9 mouse cellular contexts compared by ENCODE assay signal in genomic region chr9:61278216-61278758, GRCm38 (mm10).
DNase-seq lines count a peak whose midpoint lies in the region; ATAC-seq lines count a peak whose summit lies in the region.
"Had no signal": no experiment of that assay in that cellular context is flagged by ENCODE, and none has a peak within 500 bp of the region (broad histone marks: within the 10 kb centered on the region; RNA-seq: fewer than 3 reads in every experiment).

No protein-coding gene starts in this region.

- no peak overlapping the region for H3K9ac ChIP-seq in heart, embryonic 11.5 days (ENCODE audit: low read depth, low read length)
- H3K9ac ChIP-seq in midbrain, embryonic 14.5 days (replicated peaks; ENCODE audit: low read length) = no peak overlapping the region

- 8% methylated on average over 12 of the region's 12 CpGs for WGBS in heart, embryonic 11.5 days (ENCODE audit: insufficient replicate concordance)
- 11% methylated on average over 12 of the region's 12 CpGs for WGBS in midbrain, embryonic 14.5 days

- H3K27ac ChIP-seq in heart, embryonic 11.5 days (ENCODE audit: low read depth, low read length) = no peak overlapping the region
- H3K27ac ChIP-seq in midbrain, embryonic 14.5 days (replicated peaks; ENCODE audit: low read depth, low read length) = peak overlapping the region; percentile 66

- no peak for ATAC-seq in heart, embryonic 11.5 days (replicated peaks; ENCODE audit: insufficient number of reproducible peaks, low FRiP score, low TSS enrichment)
- 0 out of 2 replicates have a peak, but pooled peaks have one; percentile 32 for ATAC-seq in midbrain, embryonic 14.5 days (ENCODE audit: low FRiP score, low TSS enrichment)
- ATAC-seq in monocyte, adult 5-6 weeks (replicated peaks; ENCODE audit: insufficient number of reproducible peaks, low FRiP score, low TSS enrichment, poor library complexity, severe bottlenecking) = no peak

- H3K9me3 ChIP-seq in heart, embryonic 11.5 days (replicated peaks; ENCODE audit: control insufficient read depth, low read length) = no peaks in the 10 kb centered on the region
- no peaks in the 10 kb centered on the region for H3K9me3 ChIP-seq in midbrain, embryonic 14.5 days (ENCODE audit: control insufficient read depth, low read length)

- H3K36me3 ChIP-seq in heart, embryonic 11.5 days (ENCODE audit: control insufficient read depth, insufficient read depth, low read length) = no peaks in the 10 kb centered on the region
- no peaks in the 10 kb centered on the region for H3K36me3 ChIP-seq in midbrain, embryonic 14.5 days (ENCODE audit: control insufficient read depth, insufficient read depth, low read length)

- no peak for DNase-seq in heart, postnatal 36 days
- peak; percentile 44 for DNase-seq in MEL-GATA-1-ER (ENCODE audit: extremely low read depth, low read depth)
- peak; percentile 29 to 38 for DNase-seq in frontal cortex, postnatal 25 days (ENCODE audit: low spot score in 2 of 2)
- peak; percentile 51 to 90 for DNase-seq in left cerebral cortex, postnatal 14 days (ENCODE audit: low spot score in 2 of 2)
- DNase-seq in midbrain, embryonic 14.5 days = no peak
- DNase-seq in gastrocnemius, postnatal 25 days = no peak

- H3K4me3 ChIP-seq in heart, embryonic 11.5 days (ENCODE audit: low read depth, low read length) = peak overlapping the region; percentile 25
- no peak overlapping the region for H3K4me3 ChIP-seq in midbrain, embryonic 14.5 days (replicated peaks; ENCODE audit: low read depth, low read length)

- intact Hi-C loops in heart, postnatal 36 days (cut with DNase I) = loop anchor here (5.0 kb wide), 3 partner anchors 56 to 231 kb away; no protein-coding TSS in a partner anchor
- intact Hi-C loops in left cerebral cortex, postnatal 14 days (cut with DNase I) = loop anchor here (1.0 to 10.0 kb wide), 2 partner anchors 92 to 557 kb away; no protein-coding TSS in a partner anchor

- peak overlapping the region; percentile 65 for H3K4me2 ChIP-seq in heart, embryonic 11.5 days
- peak overlapping the region; percentile 36 for H3K4me2 ChIP-seq in midbrain, embryonic 14.5 days (ENCODE audit: low read length)

- H3K27me3 ChIP-seq in heart, embryonic 11.5 days (ENCODE audit: control insufficient read depth, insufficient read depth, low read length) = peaks cover 55% of the 10 kb centered on the region
- peaks cover 6% of the 10 kb centered on the region; the same call in 1 of the 2 replicates for H3K27me3 ChIP-seq in midbrain, embryonic 14.5 days (ENCODE audit: control insufficient read depth, insufficient read depth, low read length)
- H3K27me3 ChIP-seq: Patski had no signal

- H3K4me1 ChIP-seq in heart, embryonic 11.5 days (ENCODE audit: control insufficient read depth, insufficient read depth, low read length) = peaks cover 12% of the 10 kb centered on the region
- H3K4me1 ChIP-seq in midbrain, embryonic 14.5 days (ENCODE audit: control insufficient read depth, insufficient read depth, low read length) = peaks cover 26% of the 10 kb centered on the region

Comparison
In these comparisons a context has a peak if more than half of its experiments do, and no peak if none do; other contexts are left out.
1. DNase-seq: peak in MEL-GATA-1-ER (single experiment), frontal cortex, postnatal 25 days (2 of 2) and left cerebral cortex, postnatal 14 days (2 of 2); none in heart, postnatal 36 days (0 of 2), midbrain, embryonic 14.5 days (single experiment) and gastrocnemius, postnatal 25 days (single experiment).